Mouse (Mus musculus) skeletal muscle tissue, adult 2 months (tissue): Measurements from ENCODE around the gene Tada2b.
A peak's percentile ranks its signal among the peaks of the same experiment; 100 is the strongest.

Source experiments
- DNase-seq: peaks from one replicate; pipeline ENCODE4 v3.0.0-alpha.2; 2012; ENCODE audit warnings: low read depth, low spot score

The Tada2b gene

GRCm38 (mm10) chr5:36480398-36480797, 3.7 kb downstream of the Tada2b start:
- DNase-seq = no peak

- no peak for DNase-seq
Measured at GRCm38 (mm10) chr5:36479735-36480134, 4.3 kb downstream of the Tada2b start.

- DNase-seq = peak; percentile 68
Measured at GRCm38 (mm10) chr5:36478540-36479420, 5.3 kb downstream of the Tada2b start.

DNA sequence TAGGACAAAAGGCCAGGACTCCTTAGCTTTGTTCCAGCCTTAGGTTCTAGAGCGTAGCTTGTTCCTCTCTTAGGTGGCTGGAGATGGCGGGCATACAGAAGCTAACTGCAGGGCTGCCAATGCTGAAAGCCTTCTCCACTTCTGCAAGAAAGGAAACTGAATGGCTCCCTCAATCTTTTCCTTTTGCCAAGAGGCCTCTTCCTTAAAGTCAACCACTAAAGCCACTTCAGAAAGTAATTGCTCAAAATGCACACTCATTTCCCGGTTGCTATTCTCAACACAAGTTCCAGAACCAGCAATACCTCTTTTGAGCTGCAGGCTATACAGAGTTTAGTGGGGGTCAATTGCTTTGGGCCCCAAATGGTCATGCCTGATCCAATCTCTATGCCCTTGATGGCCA, 6.6 kb downstream of the Tada2b start:
- DNase-seq = no peak

DNA sequence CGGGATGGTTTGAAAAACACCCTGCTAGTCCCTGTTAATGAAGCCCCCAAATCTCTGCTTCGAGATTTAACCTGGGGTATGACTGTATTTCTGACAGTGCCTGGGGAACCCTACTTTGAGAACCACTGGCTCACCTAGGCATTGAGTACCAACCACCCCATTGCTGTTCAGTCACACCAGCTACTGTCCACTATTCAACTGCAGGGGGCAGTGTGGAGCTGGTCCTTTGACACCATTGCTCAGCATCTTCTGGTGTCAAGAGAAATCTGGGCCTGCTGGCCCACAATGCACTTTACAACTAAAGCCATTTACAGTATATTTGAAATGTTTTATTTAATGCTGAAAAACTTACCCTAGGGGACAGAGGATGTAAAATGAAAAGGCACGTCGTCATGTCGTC, 9.8 kb downstream of the Tada2b start:
- DNase-seq = peak; percentile 47

DNA sequence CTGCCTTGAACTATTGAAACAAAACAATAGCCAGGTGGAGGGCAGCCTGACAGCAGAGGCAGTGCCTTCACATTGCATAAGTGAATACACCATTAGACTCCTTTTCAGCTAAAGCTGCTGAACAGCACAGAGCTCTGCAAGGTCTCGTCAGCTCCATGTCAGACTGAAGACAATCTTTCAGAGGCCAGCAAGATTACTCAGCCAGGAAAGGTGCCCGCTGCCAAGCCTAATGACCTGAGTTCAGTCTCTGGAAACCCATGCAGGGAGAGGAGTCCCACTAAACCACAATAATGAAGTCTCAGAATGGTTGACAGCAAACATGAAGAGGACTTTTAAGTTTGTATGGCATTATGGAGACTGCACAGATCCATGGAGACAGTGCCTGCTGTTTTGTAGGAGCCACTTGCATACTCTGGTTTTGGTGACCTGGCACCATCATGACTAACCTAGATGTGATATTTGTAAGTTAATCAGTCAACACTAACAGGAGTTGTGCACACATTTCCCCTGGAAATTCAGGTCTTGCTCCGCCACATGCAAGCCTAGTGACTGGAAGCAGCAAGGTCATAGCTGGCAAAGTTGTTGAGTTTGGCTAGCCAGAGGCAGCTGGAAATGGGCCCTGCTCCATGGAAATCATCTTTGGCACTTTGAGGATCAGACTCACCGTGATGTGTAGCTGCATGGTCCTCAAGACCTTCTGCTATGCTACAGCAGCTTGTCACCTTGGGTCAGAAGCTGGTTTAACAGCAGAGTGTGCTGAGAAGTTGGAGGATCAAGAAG, 11.0 kb downstream of the Tada2b start:
- no peak for DNase-seq

- DNase-seq = no peak
Measured at GRCm38 (mm10) chr5:36471206-36471605, 12.9 kb downstream of the Tada2b start.

DNA sequence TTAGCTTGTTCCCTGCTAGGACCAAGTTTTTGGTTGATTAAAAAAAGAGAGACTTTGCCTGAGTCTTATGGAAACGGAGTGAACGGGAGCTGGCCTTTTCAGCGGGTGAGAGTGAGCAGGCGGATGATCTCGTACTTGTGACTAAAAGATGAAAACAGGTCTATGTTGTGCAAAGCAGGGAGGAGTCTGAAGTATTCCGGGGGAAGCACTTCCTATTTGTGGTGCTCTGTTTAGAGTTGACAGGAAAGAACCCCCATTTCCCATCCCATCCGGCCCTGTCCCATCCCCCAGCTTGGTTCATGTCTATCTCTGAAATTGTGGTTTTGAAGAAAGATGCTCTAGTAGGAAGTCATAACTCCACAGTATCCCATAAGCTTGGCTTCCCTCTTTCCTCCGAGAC, 18.2 kb downstream of the Tada2b start:
- no peak for DNase-seq

DNA sequence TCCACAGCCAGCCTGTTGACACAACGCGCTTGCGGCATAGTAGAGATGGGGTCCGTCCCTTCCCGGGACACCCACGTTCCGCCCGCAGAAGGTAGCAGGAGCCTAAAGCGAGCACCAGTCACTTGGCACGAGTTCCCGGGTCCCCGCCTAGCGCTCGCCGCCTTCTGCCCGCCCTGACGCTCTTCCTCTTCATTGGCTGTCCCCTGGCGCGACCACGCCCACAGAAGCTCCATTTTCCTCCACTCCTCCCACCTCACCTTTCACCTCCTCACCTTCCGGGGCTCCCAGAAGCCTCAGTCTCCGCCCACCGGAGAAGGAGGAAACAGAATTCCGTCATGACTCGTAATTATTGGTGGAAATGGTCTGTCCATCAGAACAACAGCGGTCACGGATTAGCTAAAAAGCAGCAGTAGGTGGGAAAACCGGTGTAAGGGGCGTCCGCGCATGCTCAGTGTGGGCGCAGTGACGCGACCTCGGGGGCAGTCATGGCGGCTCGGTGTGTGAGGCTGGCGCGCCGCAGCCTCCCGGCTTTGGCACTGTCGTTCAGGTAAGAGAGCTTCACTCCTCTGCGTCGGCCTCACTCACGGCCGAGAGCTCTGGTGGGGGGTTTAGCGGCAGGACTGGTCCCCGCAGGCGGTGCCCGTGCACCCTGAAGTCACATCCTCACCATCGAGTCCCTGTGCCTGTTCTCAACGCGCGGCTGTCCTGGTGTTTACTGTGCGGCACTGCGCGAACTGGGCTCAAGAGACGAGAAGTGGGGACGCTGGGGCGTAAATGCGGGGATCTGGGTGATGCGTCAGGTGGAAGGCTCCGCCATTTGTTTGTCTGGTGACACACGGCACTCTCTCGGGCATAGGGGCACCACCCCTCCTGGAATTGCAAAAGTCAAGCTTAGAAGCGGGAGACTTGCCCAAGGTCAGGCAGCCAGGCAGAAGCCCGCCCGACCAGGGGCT, 19.1 kb downstream of the Tada2b start, which contains the start of gene Grpel1:
TSS of gene Grpel1 (plus strand) at position 290 of the 953 bp plus-strand sequence.
- DNase-seq = peak; percentile 99

DNA sequence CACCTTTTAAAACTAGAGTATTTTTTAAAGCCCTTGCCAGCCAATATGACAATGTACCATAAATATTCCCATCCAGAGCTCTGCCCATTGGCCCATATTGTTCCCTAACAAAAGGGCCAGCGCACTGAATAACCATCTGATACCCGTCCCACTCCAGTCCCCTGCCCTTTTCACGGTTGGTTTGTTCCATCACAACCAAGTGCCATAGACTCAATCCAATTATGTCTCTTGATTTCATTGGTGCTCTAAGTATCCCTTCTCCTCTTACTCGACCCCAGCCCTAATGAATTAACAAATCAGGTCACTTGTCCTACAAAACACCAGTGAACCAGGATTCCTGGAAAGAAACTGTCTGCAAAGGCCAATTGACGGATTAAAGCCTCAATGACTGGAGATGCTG, 20.7 kb downstream of the Tada2b start:
- DNase-seq = no peak

DNA sequence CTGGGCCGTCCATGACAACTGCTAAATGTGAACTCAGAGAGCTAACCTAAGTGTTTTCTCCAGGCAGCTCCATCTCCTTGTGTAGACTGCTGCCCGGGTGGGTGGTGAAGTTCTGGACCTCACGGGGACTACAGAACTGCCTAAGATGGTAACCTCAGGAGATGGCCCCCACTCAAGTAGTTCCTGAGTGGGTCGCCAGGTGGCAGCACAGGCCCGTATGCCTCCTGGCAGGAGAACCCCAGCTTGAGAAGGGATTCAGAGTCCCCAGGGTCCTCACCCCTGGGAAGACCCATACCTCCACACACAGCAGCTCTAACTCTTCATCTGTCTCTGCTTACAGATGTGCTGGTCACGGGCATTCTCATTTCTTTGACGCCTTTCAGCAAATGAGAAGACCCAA, 21.3 kb downstream of the Tada2b start:
- peak; percentile 53 for DNase-seq

DNA sequence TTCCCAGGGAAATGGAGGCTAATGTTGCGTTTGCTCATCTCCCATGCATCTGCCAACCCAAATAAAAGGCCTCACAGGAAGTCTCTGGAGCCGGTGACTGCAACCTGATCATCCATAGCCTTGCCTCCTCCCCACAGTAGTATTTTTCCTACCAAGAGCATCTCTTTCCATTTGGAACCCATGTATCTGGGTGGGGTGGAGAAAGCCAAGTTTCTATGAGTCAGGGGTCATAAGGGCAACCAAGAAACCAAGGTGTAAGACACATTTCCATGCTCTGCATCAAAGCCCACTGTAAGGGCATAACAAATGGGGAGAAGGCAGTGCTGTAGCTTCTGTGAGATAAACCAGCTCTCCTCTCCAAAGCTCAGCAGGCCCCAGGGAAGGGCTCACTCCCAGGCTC, 22.9 kb downstream of the Tada2b start:
- DNase-seq = no peak

DNA sequence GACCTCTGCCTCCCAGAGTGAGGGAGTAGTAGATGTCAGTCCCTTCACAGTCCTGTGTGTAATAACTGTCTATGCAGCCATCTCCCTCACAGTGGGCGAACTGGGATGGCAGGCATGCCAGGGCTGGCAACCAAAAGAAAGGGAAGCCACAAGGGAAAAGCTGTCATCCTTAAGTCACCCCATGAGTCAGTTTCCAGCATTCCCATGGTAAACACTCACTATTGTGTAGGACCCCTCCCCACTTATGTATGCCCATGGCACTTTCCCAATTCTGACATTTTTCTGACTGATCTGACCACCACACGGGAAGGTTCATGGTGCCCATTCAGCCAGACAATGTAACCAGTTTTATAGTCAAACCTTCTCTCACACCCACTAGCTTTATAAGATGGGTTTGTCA, 23.4 kb downstream of the Tada2b start:
- no peak for DNase-seq

DNA sequence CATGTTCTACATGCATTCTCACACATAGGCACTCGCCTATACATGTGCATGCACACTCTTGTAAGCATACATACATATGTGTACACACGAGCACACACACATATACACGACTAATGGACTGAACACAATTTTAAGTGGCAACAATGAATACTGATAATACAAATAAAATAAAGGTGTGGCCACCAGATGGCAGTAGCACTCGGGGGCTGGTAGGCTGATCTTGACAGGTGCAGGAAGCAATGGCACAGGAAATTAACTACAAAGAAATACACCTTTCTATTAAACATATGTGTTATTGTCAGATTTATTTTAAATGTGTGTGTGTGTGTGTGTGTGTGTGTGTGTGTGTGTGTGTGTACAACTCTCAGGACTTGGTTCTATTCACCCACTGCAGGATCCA, 25.2 kb downstream of the Tada2b start:
- DNase-seq = no peak

DNA sequence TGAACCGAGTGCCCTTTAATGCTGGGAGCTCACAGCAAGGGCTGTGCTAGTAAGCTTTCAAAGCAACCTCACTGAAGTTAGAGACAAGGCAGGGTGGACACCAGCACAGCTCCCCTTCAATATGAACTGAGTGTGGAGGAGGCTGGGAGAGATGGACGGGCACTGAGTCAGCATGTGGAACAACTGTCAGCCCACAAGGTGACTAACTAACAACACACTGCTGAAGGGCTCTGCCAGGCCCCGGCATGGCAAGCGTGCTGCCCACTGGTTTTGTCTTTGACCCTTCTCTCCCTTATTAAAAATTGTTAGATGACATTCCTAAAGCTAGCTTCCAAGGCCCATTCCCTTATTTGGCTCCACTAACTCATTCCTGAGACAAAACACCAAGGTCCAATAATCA, 26.4 kb downstream of the Tada2b start:
- no peak for DNase-seq

DNA sequence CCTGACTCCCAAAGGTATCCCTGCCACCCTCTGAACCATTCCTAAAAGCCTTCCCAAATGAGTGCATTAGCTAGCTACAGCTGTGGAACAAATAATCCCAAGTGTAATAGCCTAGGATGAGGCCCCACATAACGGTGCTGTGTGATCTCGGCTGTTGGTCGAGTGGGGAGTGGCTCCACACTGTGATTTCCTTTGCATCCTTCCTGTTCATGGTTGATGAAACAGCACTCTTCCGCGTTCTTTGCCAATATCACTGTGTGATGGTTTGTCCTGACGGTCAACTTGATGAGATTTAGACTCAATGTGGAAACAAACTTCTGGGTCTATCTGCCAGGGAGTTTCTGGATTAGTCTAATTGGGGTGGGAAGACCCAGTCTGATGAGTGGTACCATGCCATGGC, 31.3 kb downstream of the Tada2b start:
- DNase-seq = no peak

DNA sequence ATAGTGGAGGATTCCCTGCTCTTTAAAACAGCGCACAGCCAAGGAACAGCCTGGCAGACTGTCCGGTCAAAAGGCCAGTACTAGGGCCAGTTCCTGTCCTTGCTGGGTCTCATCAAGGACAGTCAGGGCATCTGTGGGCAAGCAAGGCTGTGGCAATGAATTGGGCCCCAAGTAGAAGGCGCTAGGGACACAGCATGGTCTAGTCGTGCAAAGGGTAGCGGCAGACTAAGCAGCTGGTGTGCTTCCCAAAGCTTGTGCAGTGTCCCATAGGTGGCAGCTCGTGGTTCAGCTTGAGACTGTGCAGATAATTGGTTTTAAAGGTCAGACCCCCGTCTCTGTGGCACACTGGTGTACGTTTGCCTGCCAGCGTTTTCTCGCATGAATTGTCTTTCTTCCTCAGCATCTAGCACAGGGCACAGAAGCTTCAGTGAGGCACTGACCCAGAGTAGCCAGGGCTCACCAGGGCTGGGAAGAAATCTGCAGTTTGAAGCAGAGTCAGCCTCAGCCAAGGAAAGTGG, 32.2 kb downstream of the Tada2b start:
- DNase-seq = no peak

DNA sequence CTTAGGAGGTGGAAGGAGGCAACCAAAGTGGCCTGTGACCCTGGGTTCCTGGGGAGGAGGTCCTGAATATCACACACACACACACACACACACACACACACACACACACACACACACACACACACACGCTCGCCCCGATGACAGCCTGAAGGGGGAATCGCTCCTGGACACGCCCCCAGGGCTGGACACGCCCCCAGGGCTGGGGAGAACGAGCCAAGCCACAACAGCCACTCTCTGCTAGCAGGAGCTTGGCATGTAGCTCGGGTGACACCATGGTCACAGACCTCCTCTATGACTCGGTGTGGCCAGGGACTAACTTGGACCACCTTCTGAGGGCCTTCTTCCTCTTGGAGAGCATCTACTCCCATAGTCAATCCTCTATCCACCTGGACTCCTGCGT, 33.0 kb downstream of the Tada2b start:
- no peak for DNase-seq

- DNase-seq = no peak
Measured at GRCm38 (mm10) chr5:36449710-36450358, 34.3 kb downstream of the Tada2b start.

GRCm38 (mm10) chr5:36447872-36448271, 36.2 kb downstream of the Tada2b start:
- no peak for DNase-seq
